Mouse (Mus musculus) embryo, embryonic 9.5 days (tissue): ENCODE results near the gene Glis1.
A peak's percentile ranks its signal among the peaks of the same experiment; 100 is the strongest.

Experiments
- DNase-seq: peaks from one replicate; pipeline ENCODE4 v3.0.0-alpha.2; 2017; ENCODE audit errors: extremely low spot score

The Glis1 gene

DNA sequence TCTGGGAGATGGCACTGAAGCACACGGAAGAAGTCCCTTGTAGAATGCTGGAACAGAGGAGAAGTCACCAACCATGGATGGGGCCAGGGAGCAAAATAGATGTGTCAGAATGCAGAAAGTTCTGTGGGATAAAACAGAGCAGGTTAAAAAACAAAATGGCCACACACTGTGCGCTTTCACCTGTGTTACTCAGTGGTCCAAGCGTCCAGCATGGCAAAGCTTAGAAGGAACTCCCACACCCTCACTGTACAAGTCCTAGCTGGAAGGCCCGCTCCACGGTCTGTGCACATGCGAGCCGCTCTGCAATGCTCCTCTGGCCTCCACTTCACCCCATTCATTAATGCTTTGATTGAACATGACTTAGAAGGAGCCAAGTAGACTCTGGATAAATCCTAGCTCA is 81.2 kb downstream of the Glis1 start:
- DNase-seq: no peak

DNA sequence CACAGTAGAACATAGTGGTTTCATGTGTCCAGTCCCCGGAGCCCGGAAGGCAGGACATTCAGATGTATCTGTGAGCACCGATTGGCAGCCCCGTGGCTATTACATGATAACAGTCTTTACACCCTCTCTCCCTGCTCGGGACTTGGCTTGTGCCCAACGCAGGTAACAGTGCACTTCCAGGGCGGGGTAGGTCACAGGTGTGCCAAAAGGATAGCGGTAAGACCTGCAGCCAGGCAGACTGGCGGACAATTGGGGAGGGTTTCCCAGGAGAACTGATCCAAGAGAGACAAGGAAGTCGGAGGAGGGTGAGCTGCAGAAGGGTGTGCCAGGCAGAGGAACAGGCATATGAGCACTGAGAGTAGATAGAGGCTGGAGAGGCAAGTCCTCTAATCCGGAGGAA is 84.4 kb downstream of the Glis1 start:
- no peak for DNase-seq

DNA sequence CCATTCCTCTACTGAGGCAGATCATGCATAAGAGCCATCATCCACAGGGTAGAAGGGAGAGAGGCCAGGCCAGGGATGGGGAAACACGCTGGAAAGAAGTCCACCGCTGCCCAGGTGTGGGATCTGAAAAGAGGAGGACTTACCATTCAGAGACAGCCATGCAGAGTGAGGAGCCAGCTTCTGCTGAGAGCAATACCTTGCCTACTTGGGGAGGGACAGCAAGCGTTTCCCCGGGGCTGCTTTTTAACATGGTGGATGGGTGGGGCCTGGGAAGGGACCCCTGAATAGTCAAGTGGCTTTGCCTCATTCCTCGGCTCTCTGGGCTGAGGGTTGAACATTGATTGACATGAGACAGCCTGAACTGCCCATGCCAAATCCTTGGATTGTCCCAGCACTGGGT is 85.7 kb downstream of the Glis1 start:
- DNase-seq: no peak

DNA sequence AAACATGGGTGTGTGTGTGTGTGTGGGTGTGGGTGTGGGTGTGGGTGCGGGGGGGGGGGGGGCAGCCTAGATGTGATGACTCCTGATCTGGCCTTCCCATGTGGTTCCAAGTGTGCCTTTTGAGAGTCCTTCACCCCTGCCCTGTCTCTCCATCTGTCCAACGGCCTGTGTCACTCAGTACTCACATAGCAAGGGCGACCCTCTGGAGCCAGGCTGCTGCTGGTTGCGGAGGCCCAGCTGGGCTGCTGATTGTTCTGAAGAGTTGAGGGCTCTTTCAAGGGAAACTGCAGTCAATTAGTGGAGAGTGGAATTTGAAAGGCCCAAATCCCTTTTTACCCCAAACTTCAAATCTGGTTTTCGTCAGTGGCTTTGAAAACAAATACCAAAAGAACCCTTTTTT is 86.4 kb downstream of the Glis1 start:
- no peak for DNase-seq

DNA sequence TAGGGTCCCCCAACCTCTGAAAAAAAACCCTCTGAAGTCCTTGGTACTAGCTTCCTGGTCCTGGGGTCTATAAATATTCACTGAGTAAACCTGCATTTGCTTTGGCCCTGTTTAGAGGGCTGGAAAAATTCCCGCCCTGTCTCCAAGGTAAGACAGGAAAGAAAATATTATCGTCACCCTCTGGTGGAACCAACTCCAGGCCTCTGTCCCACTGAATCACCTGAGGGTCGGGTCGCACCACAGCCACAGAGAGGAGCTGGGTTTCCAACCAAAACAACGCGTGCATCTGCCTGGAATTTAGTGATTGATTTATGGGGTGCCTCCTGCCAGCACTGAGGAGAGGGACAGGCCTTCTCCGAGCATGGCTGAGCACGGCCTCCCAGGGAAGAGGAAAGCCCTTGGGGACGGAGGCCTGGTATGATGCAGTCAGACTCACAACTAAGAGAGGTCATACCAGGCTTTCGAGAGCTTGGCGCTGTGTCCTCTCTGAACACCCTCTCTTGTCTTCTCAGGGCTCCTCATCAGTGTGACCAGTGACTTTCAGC is 89.3 kb downstream of the Glis1 start:
- no peak for DNase-seq

DNA sequence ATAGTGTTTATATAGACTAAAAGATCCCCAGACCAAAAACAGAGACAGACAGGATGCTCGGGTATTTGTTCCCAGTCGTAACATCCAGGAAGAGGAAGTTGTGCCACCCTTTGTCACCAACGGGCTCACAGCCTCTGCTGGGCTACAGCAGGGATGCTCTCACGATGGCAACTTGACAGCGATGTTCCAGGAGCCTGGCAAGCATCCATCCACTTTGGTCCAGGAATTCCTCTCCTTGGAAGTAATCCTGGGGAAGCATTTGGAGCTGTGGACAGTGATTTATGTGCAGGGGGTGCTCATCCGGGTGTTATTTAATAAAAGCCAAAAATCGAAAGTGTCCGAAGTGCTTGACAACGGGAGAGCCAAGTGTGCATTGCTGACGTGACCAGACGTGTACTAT is 100.7 kb downstream of the Glis1 start:
- DNase-seq: no peak

DNA sequence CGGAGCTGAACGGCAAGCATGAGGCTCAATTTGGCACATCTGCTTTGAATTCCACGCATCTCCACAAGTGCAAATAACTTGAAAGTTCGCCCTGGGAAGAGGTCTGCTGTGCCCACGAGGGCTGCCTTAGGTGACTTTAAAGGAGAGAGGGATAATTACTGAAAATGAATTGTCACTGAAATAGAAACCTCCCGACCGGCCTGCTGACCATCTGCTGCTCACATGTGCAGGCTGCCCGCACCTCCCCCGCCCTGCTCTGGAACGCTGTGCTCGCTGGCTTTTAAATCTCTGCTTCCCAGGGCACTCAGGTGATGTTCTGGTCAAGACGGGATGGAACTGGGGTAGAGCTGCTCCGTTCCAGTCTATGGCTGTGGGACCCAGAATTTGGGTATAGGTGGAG is 103.7 kb downstream of the Glis1 start:
- DNase-seq: peak; percentile 65

DNA sequence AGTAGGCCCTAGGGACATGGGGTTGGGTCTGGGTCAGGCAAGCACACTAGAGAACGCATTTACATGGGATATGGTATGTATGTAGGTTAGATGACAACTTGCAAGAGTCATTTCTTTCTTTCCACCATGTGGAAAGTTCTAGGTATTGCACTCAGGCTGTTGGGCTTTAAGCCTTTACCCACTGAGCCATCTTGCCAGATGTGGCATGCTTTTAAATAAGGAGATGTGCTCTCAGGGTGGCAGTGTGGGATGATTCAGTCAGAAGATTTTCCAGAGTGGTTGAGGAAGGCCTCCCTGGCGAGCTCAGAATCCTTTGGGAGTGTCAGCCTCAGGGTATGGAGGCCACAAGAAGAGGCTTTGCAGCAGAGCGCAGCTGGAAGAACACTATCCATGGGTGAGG is 104.2 kb downstream of the Glis1 start:
- no peak for DNase-seq

DNA sequence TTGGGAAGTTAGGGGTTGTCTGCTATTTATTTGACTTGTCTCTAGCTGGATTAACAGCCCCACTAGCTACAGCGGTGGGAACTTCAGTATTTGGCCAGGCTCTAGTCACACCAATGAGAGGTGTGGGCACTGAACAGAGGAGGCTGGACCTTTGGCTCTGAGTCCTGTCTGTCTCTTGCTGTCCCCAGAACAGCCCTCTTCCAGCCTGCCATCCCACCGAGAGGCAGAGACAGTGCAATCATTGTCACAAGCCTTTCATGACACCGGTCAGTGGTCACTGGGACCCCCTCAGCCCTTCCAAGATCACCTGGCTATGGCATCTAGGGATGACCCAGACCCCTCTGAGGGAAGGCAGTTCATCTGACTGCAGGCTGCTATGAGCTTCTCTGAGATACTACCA is 104.6 kb downstream of the Glis1 start:
- DNase-seq: no peak

DNA sequence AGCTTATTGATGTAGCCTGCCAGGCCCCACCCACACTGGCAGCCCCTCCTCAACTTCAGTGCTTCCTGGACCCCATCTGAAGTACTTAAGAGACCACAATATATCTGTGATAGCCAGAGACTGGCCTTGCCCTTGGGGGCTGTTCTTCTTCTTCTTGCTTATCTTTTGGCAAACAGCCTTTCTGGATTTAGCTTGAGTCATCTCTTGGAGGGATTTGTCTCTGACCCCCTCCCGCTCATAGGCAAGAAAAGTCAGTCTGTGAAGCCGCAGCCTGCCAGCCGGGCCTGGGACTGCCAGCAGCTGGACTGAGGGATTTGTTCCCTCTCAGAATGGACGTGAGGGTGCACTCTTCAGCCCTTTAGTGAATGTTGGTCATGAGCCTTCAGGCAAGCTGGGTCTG is 107.4 kb downstream of the Glis1 start:
- DNase-seq: no peak

DNA sequence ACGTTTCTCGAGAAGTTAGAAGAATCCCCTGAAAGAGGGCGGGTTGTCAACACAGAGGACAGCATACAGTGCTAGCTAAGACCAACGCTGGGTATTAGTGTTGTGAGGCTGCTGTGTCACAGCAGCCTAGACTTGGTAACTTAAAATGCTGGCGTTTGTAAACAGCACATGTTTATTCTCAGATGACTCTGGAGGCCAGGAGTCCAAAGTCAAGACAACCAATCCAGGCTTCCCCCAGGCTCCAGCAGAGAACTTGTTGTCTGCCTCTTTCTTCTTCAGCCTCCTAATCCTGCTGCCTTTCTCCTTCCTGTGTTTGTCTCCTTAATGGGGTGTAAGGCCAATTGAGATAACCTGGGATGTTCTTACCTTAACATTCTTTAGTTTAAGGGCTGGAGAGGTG is 110.5 kb downstream of the Glis1 start:
- no peak for DNase-seq

DNA sequence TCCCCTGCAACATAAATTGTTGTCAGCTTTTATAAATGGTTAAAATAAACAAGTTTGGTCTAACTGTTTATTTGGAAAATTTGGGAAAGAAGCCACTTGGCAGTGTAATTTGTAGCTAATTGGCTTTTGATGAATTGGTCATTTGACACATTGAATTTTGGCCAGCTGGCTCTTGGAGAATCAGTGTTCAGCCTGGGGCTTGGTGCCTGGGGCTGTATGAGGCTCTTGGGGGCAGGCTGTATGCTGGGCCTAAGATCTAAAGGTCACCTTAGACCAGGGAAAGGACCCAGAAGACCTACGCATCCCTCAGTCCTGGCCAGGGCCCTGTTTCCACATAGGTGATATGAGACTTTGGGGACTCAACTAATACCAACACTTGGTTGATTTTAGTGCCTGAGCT is 111.3 kb downstream of the Glis1 start:
- no peak for DNase-seq

DNA sequence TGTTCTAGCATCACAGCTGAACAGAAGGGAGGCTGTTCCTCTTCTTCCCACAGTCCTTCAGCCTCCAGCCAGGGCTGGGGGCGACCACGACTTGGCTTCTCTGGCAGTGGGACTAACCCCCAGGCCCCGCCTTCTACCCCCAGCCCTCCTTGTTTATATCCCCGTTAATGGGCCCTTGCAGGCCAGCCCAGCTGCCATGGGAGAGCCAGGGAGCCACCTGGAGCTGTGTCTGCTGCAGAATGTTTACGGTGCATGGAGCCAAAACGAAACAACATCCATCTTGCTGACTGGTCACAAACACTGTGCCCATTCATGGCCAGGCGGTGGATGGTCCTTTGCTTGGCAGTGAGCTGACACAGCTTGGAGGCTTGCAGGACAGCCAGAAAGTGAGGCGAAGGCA is 112.1 kb downstream of the Glis1 start:
- no peak for DNase-seq

DNA sequence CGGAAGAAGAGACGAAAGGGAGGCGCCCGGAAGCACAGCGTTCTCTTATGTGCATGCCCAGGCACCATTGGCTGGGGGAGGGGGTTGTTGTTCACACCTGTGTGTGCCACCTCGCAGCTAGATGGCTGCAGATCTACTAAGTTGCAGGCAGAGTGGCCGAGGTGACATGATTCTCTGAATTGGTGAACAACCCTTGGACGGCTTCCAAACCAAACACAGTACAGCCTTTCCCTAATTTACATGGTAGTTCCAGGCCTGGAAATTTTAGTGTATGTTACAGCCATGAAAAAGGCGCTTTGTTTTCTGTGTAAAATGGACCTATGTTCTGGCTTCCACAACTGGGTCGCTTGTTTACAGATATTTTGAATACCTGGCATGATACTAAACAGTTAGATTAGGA is 115.7 kb downstream of the Glis1 start:
- DNase-seq: no peak

DNA sequence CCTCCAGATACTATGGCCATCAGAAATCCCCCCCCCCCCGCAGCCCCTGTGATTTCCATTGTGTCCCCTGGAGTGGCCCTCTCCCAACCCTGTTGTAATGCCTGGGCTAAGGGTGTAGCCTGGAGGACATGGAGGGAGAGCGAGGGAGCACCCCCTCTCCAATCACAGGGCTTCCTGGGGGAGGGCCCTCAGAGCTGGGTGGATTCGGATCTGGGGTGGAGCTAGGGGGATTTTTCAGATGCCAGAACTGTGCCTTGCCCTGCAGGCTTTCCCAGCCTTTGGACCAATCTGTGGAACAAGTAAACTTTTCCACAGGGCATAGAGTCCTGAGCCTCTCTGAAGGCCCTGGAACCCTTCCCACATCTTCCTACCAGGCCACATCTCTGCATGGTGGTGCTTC is 116.2 kb downstream of the Glis1 start:
- DNase-seq: no peak

DNA sequence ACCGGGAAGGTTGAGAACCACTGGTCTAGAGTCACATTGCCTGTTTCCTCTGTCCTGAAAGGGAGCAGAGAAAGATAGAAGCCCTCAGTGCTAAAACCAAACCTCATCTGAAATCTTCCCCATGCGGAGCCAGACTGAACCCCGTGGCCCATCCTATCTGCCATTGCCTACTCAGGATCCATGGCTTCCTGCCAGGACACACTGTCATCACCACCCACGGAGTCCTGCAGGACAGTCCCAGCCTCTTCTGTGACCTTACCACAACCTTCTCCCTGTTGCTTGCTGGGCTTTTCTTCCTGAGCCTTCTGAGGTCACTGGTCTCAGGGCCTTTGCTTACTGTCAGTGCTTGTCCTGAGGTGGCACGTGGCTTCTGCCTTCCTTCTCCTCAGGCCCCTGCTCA is 118.3 kb downstream of the Glis1 start:
- DNase-seq: no peak

DNA sequence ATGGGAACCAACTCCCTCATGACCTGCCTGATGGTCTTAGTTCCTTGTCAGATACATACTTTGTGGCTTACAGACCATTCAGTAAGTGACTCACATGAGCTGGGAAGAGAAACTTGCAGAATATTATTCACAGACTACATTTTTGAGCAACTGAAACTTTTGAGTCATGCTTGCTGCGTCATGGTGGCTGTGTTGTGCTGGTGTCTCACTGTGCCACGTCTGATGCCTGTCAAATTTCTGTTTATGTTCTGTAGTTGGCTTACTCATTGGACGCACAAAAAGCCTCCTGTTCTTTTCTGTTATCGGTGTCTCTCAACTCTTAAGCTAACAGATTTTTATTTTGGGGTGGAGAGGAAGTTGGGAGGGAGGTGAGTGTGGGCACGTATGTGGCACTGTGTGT is 119.4 kb downstream of the Glis1 start:
- no peak for DNase-seq

DNA sequence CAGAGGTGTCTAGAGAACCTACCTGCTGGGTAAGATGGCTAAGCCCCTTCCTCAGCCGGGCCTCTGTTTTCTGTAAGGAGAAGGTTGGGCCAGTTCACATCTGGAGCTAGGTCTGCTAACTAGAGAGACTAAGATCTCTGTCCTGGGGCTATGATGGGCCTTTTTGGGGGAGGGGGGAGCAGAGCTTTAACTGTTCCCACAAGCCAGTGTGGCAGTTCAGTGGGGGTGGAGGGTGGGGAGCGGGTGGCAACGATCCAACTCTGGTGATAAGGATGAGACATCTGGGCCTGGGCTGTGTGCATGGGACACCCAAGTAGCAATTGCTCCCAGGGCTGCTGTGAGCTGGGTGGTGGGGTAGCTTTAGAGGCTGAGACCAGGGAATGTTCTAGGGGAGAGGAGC is 124.4 kb downstream of the Glis1 start:
- DNase-seq: no peak

DNA sequence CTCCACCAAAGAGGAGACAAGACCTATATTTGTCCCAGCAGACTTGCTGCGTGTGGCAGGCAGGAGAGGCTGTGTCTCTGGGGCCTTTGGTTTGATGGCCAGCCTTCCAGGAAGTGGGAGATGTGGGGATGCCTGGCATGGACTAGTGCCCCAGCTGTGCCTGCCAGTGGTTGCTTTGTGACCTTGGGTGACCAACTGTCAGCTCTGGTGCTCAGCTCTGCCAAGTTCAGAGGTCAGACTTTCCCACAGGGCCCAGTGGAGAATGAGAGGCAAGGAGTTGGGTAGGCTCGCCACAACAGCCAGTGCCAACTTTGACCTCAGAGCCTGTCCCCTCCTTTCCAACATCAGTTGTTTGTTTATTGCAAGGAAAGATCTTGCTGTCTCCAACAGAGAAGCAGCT is 126.7 kb downstream of the Glis1 start:
- no peak for DNase-seq

DNA sequence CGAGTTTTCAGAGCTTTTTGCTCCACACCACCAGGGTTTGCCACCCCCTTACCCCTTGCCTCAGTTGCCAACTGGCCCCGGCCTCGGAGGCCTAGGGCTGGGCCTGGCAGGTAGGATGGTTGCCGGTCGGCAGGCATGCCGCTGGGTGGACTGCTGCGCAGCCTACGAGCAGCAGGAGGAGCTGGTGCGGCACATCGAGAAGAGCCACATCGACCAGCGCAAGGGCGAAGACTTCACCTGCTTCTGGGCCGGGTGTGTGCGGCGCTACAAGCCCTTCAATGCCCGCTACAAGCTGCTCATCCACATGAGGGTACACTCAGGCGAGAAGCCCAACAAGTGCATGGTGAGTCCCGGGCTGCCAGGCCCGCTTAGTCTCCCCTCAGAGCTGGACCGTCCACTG is 133.8 kb downstream of the Glis1 start:
- peak; percentile 28 for DNase-seq

DNA sequence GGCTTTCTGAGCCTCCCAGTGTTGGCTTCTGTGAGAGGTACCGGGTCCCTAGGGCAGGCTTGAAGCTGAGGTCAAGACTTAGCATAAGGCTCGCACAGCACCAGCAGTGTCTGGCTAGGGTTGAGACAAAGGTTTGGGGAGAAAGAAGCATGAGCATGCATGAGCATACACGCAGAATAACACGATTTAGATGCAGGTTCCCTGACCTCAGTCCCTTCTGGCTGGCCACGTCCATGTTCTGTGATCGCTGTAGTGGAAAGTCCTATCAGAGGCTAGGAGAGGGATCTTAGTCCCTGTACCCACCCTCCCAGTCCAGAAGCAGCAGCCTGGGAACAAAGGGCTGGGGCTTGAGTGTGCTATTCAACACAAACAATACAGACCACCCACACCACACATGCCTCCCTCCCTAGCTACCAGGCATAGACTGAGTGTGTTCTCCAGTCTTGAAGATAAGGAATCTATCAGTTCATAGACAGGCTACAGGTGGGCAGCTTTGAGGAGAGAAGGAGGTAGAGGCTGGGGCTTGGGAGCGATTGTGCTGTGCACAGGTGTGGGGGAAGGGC is 134.6 kb downstream of the Glis1 start:
- DNase-seq: peak; percentile 17

DNA sequence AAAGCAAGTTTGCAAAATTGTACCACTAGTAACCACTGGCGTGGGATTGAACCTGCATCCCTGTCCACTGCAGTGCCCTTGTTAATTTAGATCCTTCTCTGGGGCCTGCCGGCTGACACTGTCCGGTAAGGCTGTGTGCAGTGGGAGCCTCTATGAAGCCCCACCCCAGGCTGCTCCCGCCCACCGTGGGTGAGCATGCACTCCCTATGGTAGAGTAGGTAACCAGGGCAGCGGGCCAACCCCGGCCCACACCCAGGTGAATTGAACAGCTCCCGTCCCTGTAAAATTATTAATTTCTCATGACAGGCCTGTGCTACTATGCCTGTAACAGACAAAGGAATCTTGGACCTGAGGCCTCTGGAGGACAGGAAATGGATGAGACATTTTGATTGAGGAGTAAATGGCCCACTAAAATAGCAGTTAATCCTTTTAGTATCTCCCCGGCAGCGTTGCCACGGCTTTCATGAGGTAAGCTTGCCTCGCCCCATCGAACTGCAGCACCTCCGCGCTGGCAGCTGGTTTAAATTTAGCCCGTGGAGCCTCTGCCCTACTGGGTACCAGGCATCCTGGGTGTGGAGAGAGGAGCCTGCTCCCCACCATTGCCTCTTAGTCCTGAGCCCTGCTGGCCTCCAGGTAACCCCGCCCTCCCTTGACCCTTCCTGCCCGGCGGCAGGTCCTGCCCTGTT is 136.1 kb downstream of the Glis1 start:
- DNase-seq: peak; percentile 19

DNA sequence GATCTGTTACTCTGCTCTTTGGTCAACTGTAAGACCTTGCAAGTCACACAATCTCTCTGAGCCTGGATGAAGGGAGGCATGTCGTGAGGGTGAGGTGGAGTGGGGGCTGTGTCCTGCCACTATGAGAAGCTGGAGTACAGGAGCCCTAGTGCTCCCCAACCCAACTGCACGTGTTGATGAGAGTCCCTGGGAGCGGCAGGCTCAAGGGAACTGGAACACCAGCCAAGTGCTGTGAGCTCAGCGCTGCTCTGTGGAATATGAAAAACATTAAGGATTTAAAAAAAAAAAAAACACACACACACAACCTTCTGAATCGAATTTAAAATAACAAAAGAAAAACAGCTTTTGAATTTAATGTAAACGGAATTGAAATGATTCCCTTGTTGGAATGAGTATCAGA is 141.4 kb downstream of the Glis1 start:
- no peak for DNase-seq

DNA sequence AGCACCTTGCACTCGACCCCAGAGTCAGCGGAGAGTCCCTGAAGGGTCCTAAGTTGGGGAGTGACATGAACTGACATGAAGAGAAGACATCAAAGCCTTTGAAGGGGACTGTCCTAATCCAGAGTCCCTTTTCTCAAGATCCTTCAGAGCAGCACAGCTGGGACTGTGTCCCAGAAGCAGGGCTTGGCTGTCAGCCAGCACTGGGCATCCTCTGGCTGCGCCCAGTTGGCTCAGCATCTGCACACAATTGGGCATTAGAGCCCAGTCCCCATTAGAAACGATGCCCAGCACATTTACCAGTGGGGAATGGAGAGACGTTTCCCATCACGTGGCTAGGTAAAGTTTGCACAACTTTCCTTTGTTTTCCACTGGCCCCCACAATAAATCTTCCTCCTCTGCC is 142.4 kb downstream of the Glis1 start:
- DNase-seq: no peak
